In genomic region chr1:176982671-176983070, GRCm38 (mm10) we compare ENCODE assay signal across 20 mouse cellular contexts.
DNase-seq lines count a peak whose midpoint lies in the region; ATAC-seq and TF ChIP-seq lines count a peak whose summit lies in the region.
"Had no signal": no experiment of that assay in that cellular context is flagged by ENCODE, and none has a peak within 500 bp of the region (broad histone marks: within the 10 kb centered on the region; RNA-seq: fewer than 3 reads in every experiment).

No protein-coding gene starts in this region.

- H3K27me3 ChIP-seq in heart, embryonic 10.5 days (ENCODE audit: insufficient read depth, poor library complexity, severe bottlenecking): no peaks in the 10 kb centered on the region
- H3K27me3 ChIP-seq in lung, embryonic 14.5 days (ENCODE audit: insufficient read depth, low read length): no peaks in the 10 kb centered on the region
- H3K27me3 ChIP-seq in stomach, embryonic 16.5 days (ENCODE audit: control insufficient read depth, insufficient read depth, low read length): no peaks in the 10 kb centered on the region
- H3K27me3 ChIP-seq: heart, embryonic 15.5 days; midbrain, embryonic 12.5 days had no signal

- peak overlapping the region; percentile 32; the same call in 1 of the 2 replicates for H3K27ac ChIP-seq in heart, embryonic 10.5 days
- H3K27ac ChIP-seq in lung, embryonic 14.5 days (ENCODE audit: low read depth): no peak overlapping the region
- H3K27ac ChIP-seq in stomach, embryonic 16.5 days (ENCODE audit: low read length): peak overlapping the region; percentile 56
- H3K27ac ChIP-seq: forebrain, embryonic 10.5 days; heart, embryonic 15.5 days; hindbrain, embryonic 10.5 days; hindbrain, postnatal 0 days; kidney, postnatal 0 days; midbrain, embryonic 12.5 days had no signal

- H3K4me2 ChIP-seq in lung, embryonic 14.5 days: no peak overlapping the region
- no peak overlapping the region for H3K4me2 ChIP-seq in stomach, embryonic 16.5 days (ENCODE audit: low read depth, low read length)
- H3K4me2 ChIP-seq: heart, embryonic 15.5 days; midbrain, embryonic 12.5 days had no signal

- H3K4me3 ChIP-seq in heart, embryonic 10.5 days: no peak overlapping the region
- no peak overlapping the region for H3K4me3 ChIP-seq in lung, embryonic 14.5 days (ENCODE audit: low read depth, low read length)
- H3K4me3 ChIP-seq in stomach, embryonic 16.5 days (replicated peaks; ENCODE audit: low read length): no peak overlapping the region
- H3K4me3 ChIP-seq: forebrain, embryonic 10.5 days; heart, embryonic 15.5 days; hindbrain, embryonic 10.5 days; midbrain, embryonic 12.5 days had no signal

- H3K36me3 ChIP-seq in heart, embryonic 10.5 days: no peaks in the 10 kb centered on the region
- no peaks in the 10 kb centered on the region for H3K36me3 ChIP-seq in lung, embryonic 14.5 days (ENCODE audit: insufficient read depth)
- no peaks in the 10 kb centered on the region for H3K36me3 ChIP-seq in stomach, embryonic 16.5 days (ENCODE audit: control insufficient read depth, insufficient read depth, low read length)
- H3K36me3 ChIP-seq: forebrain, embryonic 10.5 days; heart, embryonic 15.5 days; hindbrain, embryonic 10.5 days; midbrain, embryonic 12.5 days had no signal

- no peak overlapping the region for H3K9ac ChIP-seq in lung, embryonic 14.5 days
- H3K9ac ChIP-seq in stomach, embryonic 16.5 days (ENCODE audit: low read length): no peak overlapping the region
- H3K9ac ChIP-seq: heart, embryonic 15.5 days; midbrain, embryonic 12.5 days had no signal

- no peaks in the 10 kb centered on the region for H3K9me3 ChIP-seq in heart, embryonic 10.5 days
- H3K9me3 ChIP-seq in lung, embryonic 14.5 days (ENCODE audit: low read depth, low read length): no peaks in the 10 kb centered on the region
- H3K9me3 ChIP-seq in stomach, embryonic 16.5 days (replicated peaks; ENCODE audit: control insufficient read depth, low read length): no peaks in the 10 kb centered on the region
- H3K9me3 ChIP-seq: forebrain, embryonic 10.5 days; heart, embryonic 15.5 days; hindbrain, embryonic 10.5 days; midbrain, embryonic 12.5 days had no signal

- ATAC-seq in lung, embryonic 14.5 days (ENCODE audit: insufficient read depth): no peak
- peak; percentile 85 for ATAC-seq in stomach, embryonic 16.5 days (ENCODE audit: insufficient read depth, low FRiP score)
- ATAC-seq: CD4-positive, CD25-positive, alpha-beta regulatory T cell, adult 4 months; hindbrain, postnatal 0 days had no signal

- peaks cover 33% of the 10 kb centered on the region for H3K4me1 ChIP-seq in heart, embryonic 10.5 days
- peaks cover 9% of the 10 kb centered on the region for H3K4me1 ChIP-seq in lung, embryonic 14.5 days (ENCODE audit: insufficient read depth)
- peaks cover 32% of the 10 kb centered on the region for H3K4me1 ChIP-seq in stomach, embryonic 16.5 days (ENCODE audit: control insufficient read depth, insufficient read depth, low read length)

- TF ChIP-seq CTCF in lung, embryonic 14.5 days (IDR thresholded peaks at IDR 0.05; ENCODE audit: low read depth): no peak

- no peak for DNase-seq in heart, embryonic 10.5 days (ENCODE audit: low spot score)
- DNase-seq in heart, postnatal 4 days: no peak
- DNase-seq in lung, embryonic 14.5 days: peak; percentile 48
- DNase-seq in lung, postnatal 36 days: no peak
- DNase-seq in adipocyte (ENCODE audit: low spot score): peak; percentile 65
- DNase-seq in cerebellum, postnatal 36 days: no peak
- DNase-seq: adrenal gland, postnatal 36 days; cerebellum, adult 11-12 months; cerebellum, postnatal 25 days; liver; lung, adult 18-20 months; spleen, adult 18-20 months had no signal

- 57% methylated on average over 8 of the region's 8 CpGs for WGBS in heart, embryonic 10.5 days
- whole genome bisulfite sequencing in lung, embryonic 14.5 days: 61% methylated on average over 8 of the region's 8 CpGs
- WGBS in stomach, embryonic 16.5 days: 44% methylated on average over 8 of the region's 8 CpGs

Comparison
In these comparisons a context has a peak if more than half of its experiments do, and no peak if none do; other contexts are left out.
1. DNase-seq: peak in lung, embryonic 14.5 days (single experiment) and adipocyte (single experiment); none in heart, embryonic 10.5 days (single experiment), heart, postnatal 4 days (single experiment), lung, postnatal 36 days (single experiment) and cerebellum, postnatal 36 days (0 of 2).